Mouse (Mus musculus): ENCODE data around the gene Wdr13.
"Not testable (repeated sequence)": the region's sequence is repeated elsewhere in the genome, so short reads cannot be mapped to it uniquely, and the experiment has no call there.

Gene Wdr13

DNA sequence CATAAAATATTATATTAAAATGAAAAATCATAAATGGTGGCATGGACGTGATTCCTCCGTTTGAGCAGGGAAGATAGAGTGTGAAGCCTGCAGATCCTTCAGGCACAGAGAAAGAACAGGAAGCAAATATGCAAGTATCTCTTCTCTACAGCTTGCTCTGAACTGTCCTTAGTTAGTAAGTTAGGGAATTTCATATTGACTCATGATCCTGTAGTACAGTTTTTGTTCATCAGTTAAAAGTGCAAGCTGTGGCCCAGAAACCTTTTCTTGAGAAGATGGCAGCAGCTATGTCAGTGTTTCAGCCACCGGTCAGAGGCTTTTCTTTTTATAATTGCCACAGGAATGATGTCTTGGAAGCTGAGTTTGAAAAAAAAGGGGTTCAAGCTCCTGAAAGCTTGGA, 27.7 kb downstream of the Wdr13 start:
- no peak for DNase-seq (ENCODE audit: low read depth, low spot score)

DNA sequence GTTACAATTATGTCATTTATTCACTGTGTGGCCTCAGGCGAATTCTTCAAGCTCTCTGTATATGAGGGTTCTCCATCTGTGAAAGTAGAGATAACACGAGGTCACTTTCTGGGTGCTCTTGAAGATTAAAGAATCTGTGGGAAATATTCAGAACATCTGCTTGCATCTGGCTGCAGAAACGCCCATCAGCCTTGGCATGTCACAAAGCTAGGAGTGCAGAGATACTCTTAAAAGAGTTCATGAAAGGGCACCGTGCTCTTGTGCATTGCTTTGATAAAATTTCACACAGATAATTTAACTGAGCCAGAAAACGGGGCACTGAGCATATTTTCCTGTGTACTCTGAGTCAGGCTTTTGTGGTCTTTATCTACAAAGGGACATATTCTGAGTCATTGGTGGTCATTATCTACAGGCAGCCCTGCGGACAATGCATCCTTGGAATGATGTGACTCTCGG, 30.5 kb downstream of the Wdr13 start:
- DNase-seq (ENCODE audit: low read depth, low spot score) = no peak

DNA sequence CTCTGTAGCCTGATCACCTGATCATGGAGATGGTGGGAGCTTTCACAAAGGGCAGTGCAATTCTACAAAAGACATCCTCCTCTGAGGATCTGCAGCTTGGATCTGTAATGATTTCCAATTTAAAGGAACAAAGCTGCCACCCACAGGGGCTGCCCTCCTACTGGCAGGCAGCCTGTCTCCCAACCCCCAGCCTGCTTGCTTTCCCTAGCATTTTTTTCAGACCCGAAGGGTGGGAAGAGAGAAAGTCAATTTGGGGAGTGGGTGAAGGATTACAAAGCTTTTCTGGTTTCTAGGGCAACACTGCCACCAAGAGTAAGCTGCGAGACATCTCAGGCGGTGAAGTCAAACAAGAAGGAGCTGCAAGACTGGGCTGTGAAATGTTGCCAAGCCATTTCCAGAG, 31.7 kb downstream of the Wdr13 start:
- DNase-seq (ENCODE audit: low read depth, low spot score) = peak; percentile 43

GRCm38 (mm10) chrX:8099435-8099834, 33.3 kb downstream of the Wdr13 start:
- DNase-seq (ENCODE audit: low read depth, low spot score) = no peak

- peak; percentile 95 for DNase-seq (ENCODE audit: low read depth, low spot score)
These were observed 35.9 kb downstream of the Wdr13 start for GRCm38 (mm10) chrX:8096787-8097242.

DNA sequence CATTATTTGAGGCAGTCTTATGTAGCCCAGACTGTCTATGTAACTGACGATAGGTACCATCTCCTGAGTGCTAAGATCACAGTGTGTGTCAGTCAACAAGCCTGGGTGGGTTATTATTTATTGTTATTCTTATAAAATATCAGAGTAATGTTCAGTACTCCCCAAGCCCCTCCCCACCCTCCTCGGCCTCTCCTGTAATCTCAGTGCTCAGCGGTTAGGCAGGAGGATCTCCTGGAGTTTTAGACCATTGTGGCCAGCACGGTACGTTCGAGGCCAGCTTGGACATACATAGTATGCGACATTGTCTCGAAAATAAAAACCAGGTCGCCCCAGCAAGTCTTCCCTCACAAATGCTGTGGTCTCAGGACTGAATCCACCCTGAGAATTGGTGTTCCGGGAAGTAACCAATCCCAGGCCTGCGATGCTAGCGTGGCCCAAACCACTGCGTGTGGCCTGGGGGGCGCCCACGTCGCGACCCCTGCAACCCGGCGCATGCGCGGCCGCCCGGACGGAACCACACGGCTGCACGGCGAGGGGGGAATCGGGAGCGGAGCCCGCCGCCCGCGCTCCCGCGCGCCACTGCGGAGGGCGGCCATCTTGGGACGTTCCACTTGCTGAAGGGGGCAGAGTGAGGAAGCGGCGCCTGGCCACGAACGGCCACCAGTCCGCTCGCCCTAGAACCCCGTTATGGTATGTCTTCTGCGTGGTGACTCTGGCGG, 36.5 kb downstream of the Wdr13 start:
- not testable (repeated sequence) for DNase-seq (ENCODE audit: low read depth, low spot score)

DNA sequence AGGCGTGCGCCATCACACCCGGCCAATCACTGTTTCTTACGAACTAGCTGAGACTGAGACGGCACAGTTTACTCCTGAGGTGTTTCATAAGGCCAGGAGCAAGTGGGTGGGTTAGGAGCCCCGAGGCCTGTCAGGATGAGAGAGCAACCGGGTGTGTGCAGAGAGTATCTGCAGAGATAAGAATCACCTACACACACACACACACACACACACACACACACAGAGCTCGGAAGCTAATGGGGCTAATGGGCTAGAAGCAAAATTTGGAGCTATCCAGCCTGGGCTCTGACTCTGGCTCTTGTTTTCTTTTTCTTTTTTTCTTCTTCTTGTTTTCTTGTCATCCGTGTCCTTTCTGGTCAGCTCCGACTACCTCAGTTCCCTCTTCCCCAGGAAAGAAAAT, 37.1 kb downstream of the Wdr13 start:
- DNase-seq (ENCODE audit: low read depth, low spot score) = no peak

GRCm38 (mm10) chrX:8090954-8091347, 41.7 kb downstream of the Wdr13 start:
- not testable (repeated sequence) for DNase-seq (ENCODE audit: low read depth, low spot score)

GRCm38 (mm10) chrX:8090346-8090953, 42.2 kb downstream of the Wdr13 start, which contains the start of gene Was:
Gene Was (minus strand): TSS chrX:8090498.
- no peak for DNase-seq (ENCODE audit: low read depth, low spot score)

GRCm38 (mm10) chrX:8089746-8090145, 42.9 kb downstream of the Wdr13 start:
- no peak for DNase-seq (ENCODE audit: low read depth, low spot score)

DNA sequence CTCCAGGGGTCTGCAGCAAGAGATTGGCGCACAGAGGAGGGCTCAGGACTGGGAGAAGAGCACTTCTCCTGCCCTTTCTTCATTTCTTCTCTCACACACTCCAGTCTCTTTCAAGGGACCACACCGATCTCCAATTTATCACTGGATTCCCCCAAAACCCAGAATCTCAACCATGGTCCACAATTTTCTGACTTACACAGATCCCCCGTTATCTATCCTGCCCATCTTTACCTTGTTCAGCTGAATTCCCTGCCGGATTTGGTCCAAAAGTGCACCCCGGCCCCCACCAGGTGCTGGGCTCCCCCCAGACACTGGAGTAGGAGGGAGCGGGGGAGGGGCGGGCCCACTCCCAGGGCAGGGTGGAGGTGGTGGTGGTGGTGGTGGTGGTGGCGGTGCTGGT, 47.1 kb downstream of the Wdr13 start:
- DNase-seq (ENCODE audit: low read depth, low spot score) = no peak

DNA sequence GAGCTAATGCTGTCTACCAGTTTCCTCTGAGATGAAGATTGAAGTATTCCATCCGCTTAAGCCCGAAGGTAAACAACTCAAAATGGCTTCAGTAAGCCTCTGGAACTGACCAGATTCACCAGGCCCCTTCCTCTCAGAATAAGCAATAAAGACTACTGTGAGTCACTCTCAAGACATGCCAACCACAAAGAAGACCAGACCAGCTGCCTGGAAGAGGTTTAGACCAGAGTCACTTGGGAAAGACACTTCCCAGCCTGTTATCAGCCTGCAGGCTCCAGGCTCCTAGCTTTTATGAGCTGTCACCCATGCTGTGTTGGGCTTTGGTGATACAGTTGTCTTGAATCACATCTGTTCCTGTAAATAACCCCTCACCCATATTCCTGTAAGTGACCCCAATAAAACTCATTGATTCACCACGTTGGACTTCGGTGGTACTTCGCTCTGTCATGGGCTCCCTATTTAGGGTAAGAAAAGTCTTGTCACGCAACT, 47.9 kb downstream of the Wdr13 start:
- DNase-seq (ENCODE audit: low read depth, low spot score) = no peak

- no peak for DNase-seq (ENCODE audit: low read depth, low spot score)
These were observed 57.6 kb downstream of the Wdr13 start for GRCm38 (mm10) chrX:8075104-8075503.

DNA sequence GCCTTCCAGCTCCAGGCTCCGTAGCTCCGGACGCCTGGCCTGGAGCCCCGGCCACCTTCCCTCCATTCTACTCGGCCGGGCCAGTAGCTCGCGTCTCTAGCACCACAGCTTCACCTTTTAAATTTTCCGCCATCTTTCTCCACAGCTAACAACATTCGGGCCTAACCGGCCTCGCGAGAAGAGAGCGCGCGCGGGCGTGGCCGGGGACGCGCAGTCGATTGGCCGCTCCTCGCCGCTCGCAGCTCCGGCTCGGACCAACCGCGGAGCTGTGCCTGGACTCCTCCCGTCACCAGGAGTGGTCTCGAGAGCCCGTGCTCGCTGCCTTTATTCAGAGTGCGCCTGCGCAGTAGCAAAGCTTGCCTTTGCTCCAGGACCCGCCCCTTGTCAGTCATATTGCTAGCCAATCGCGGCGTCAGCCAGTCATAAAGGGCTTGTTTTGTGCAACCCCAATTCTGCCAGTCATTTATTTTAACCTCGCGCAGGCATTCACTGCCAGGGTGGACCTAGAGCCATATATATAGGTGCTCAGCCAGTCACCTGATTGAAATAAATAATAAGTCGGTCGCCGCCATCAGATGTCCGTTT, 58.2 kb downstream of the Wdr13 start, which contains the start of gene Suv39h1:
Suv39h1 (minus strand) TSS at position 331 of the 585 bp plus-strand sequence.
- peak; percentile 93 for DNase-seq (ENCODE audit: low read depth, low spot score)

DNA sequence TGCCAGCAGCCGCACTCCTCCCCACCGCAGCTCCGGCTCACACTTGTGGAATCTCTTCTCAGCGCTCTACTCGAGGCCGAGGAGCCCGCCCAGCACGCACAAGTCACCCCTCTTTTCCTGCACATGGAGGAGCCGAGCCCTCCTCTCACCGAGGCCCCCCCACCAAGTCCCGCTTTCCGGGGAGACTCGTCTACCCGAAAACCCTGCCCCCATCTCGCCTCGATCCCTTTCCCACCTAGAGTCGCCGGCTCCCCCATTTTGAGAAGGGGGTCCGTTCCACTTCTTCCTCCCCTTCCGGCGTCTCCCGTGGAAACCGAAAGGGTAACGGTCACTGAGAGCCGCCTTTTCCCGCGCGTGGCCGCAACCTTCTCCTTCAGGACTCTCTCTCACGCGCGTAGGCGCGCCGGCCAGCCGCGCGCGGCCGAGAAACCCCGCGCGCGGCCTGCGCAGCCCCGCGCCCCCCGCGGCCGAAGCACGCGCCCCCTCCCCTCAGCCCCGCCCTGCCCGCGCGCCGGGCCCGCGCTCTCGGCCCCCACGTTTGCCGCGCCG, 58.7 kb downstream of the Wdr13 start:
- no peak for DNase-seq (ENCODE audit: low read depth, low spot score)
